Mouse (Mus musculus): ENCODE data around the gene Apip. TPM values are rescaled to one million over a fixed set of nuclear protein-coding genes. Genes with fewer than 3 reads are reported as not detected.

The Apip gene
- total RNA-seq, 1 experiment from 2014 or later, result 12.1 TPM

DNA sequence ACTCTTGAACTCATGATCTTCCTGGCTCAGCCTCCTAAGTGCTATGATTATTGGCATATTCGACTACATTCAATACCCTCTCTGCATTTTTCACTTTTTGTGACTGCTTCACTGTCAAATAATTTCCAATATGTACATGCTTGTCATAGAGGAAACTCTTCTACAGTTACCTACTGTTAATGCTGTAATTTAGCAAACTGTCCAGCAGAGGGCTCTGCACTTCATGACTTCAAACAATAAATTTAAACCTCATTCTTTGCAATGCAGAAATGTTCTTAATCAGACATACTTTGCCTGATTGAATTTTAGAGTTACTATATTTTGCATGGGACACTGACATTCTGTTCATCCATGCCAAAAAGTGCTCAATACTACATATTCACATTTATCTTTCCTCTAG is 13.0 kb downstream of the Apip start:
- no peak for ATAC-seq (replicated peaks; ENCODE audit: insufficient number of reproducible peaks, low FRiP score, low TSS enrichment, poor library complexity, severe bottlenecking)

DNA sequence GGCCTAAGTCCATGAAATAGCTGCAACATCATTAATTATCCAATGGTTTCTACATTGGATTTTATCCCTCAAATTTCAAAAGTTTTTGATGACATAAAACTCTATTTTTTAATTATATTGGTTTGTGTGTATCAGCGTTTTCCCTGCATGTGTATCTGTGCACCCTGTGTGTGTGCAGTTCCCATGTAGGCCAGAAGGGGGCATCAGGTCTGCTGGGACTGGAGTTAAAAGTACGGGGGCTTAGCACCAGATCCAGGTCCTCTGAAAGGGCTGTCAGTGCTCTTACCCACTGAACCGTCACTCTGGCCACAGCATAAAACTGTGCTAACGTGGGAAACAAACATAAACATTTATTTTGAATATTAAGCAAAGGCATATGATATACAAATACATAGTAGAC is 14.6 kb downstream of the Apip start:
- ATAC-seq (replicated peaks; ENCODE audit: insufficient number of reproducible peaks, low FRiP score, low TSS enrichment, poor library complexity, severe bottlenecking), result no peak

DNA sequence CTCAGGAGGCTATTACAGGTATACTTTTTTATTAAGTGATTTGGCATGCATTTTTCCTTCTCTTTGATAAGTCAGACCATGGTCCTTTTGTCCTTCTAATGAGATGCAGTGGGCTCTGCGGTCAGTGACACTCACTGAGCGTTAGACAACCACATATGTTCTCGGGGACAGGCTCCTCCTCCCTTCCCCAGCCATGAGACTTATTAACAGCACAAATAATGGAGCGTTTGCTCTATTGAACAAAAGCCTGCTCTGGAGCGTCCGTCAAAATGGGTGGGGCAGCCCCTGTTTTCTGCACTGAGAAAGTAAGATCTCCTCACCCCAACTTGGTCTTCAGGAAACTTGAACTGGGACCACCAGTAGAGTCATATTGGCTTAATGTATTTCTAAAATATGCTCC is 16.0 kb downstream of the Apip start:
- no peak for ATAC-seq (replicated peaks; ENCODE audit: insufficient number of reproducible peaks, low FRiP score, low TSS enrichment, poor library complexity, severe bottlenecking)

DNA sequence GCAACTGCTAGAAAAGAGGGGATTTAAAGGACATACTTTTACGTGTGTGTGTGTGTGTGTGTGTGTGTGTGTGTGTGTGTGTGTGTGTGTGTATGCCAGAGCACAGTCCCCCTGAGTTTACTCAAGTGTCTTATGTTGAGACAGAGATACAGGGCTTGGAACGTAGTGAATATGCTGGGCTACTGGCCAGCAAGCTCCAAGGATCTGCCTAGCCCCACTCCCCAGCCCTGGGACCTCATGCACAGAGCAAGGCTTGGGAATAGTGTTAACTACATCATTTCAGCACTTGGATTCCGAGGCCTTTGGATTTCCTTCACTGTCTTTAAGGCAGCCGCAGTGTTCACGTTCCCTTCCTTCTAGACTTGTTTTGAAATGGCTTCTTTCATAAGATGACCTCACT is 29.1 kb downstream of the Apip start:
- no peak for ATAC-seq (replicated peaks; ENCODE audit: insufficient number of reproducible peaks, low FRiP score, low TSS enrichment, poor library complexity, severe bottlenecking)

DNA sequence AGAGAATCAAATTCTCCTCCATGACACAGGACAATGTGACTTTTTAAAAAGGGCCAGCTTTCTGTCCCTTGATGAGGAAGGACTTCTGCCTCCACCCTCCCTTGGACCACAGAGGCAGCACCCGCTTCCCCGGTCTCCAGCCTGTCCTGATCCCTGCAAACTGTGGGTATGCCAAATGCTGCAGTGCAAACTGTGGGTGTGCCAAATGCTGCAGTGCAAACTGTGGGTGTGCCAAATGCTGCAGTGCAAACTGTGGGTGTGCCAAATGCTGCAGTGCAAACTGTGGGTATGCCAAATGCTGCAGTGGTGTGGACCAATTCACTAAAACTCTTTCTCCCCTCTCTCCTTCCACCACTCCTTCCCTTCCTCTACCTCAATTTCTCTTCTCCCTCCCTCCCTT is 32.7 kb downstream of the Apip start:
- no peak for ATAC-seq (replicated peaks; ENCODE audit: insufficient number of reproducible peaks, low FRiP score, low TSS enrichment, poor library complexity, severe bottlenecking)

DNA sequence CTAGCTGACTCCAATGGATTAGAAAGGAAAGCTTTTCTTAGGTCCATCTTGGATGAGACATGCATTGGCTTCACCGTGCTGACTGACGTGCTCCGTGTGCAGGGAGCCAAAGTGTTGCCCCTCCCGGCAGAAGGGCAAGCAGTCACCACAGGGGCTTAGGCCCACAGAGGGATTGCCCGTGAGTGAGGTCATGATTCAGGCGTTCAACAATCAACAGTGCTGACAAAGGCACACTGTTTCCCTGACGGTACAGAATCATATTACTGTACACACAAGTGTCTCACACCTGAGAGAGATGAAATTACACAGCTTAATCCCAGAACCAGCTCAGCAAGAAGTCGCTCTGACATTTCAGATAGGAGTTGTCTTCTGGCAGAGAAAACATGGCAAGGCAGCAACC is 38.2 kb downstream of the Apip start:
- ATAC-seq (replicated peaks; ENCODE audit: insufficient number of reproducible peaks, low FRiP score, low TSS enrichment, poor library complexity, severe bottlenecking), result no peak

DNA sequence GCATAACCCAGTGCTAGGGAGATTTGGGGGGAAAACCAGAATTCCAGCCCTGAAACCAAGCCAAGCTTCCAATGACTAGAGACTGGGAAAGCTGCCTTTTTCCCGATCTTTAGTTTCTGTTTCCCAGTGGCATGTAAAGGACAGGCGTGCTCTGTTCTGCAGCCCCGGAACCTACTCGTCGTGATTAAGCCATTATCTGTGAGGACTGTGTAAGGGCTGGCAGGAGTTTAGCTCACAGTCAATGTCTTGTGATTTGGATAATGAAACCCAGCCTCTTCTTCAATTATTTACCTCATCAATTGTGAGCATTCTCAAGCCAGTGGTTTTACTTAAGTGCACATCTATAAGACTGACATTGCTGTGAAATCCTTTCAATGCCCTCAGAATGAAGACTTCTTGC is 43.7 kb downstream of the Apip start:
- no peak for ATAC-seq (replicated peaks; ENCODE audit: insufficient number of reproducible peaks, low FRiP score, low TSS enrichment, poor library complexity, severe bottlenecking)

DNA sequence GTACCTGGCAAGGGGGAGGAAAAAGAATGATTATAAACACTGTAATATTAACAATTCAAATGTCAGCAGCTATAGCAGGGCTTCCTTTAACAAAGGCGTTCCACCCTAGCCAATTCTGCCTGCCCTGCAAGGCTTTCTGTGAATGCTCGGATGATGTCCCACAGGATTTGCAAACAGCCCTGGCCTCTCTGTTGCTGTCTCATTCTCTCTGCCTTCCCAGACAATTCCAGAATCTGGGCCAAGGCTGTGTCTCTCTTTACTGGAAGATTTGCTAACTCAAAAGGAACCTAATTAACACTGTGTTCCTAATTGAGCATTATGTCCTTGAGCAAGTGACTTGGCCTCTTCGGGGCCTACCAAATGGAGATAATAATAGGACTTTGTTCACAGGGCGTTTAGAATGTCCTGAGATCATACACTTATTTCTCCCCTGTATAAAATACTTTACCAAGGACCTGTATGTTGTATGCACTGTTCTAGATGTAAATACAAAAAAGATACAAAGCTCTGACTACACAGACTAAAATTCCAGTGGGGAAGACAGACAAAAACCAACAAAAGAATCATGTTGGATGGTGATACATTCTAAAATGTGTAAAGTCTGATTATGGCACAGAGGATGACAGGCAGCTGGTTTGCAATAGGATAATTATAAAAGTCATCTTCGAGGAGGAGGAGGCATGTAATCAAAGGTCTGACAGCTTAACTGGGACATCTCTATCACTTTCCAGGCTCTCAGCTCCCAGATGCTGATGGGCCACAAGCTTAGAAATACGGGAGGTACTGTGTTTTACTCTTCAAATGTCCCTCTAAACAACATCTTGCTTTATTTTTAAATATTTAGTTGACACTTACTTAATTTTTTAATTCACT is 45.1 kb downstream of the Apip start:
- no peak for ATAC-seq (replicated peaks; ENCODE audit: insufficient number of reproducible peaks, low FRiP score, low TSS enrichment, poor library complexity, severe bottlenecking)

DNA sequence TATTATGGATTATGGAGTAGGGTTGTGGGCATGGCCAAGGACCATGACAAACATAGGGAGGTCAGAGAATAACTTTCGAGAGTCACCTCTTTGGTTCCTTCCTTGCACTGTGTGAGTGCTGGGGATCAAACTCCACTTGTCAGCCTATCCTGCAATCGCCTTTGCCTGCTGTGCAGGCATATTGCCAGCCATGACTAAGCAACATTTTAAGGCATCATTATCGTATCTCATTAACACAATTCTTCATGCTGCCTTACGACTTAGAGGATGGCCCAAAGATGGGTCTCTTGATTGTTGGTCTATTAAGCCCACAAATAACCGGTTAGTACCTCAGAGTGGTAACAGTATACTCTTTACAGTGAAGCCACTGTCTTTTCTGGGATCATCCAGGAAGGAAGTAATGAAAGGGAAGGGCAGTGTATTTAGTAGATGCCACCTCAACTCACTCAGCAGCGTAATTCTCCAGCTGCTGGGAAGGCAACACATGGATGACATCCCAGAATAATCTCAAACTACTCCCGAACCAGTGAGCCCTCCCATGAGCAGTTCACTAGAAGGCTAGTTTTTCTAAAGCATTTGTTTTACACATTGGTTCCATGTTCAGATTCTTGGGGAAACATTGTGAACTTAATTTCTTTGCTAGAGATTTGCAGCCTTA is 45.9 kb downstream of the Apip start:
- no peak for ATAC-seq (replicated peaks; ENCODE audit: insufficient number of reproducible peaks, low FRiP score, low TSS enrichment, poor library complexity, severe bottlenecking)

DNA sequence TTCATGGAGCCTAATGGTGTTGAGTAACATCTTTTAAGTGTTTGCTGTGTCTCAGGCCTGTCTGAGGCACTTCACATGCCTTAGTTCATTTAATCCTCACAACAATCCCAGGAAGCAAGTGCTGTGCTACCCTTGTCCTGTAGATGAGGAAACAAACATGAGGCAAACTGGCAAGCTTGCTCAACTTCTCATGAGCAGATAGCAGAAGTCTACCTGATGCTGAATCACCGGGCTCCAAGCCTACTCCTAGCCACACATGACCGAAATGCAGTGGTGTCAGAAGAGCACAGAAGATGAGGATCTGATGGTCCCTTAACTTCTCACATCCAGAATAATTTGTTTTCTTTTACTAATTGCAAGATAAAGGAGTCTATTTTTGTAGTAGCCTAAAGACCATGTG is 56.2 kb downstream of the Apip start:
- ATAC-seq (replicated peaks; ENCODE audit: insufficient number of reproducible peaks, low FRiP score, low TSS enrichment, poor library complexity, severe bottlenecking), result no peak

DNA sequence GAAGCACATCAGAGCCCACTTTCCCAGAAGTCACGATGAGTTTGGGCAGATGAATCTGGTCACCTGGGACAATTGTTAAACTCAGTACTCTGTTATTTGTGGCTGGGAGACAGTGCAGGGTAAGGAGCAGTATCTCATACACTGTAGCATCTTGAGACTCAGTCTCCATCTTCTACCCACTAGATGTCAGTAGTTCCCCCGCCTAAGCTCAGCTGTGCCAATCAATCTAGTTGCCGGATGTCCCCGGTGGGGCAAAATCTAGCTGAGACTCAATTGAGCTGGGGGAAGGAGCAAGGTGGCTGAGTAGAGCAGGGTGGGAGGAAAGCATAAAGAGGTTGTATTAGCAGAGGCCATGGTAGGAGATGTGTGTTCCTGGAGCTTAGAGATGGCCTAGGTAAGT is 57.7 kb downstream of the Apip start:
- ATAC-seq (replicated peaks; ENCODE audit: insufficient number of reproducible peaks, low FRiP score, low TSS enrichment, poor library complexity, severe bottlenecking), result no peak

DNA sequence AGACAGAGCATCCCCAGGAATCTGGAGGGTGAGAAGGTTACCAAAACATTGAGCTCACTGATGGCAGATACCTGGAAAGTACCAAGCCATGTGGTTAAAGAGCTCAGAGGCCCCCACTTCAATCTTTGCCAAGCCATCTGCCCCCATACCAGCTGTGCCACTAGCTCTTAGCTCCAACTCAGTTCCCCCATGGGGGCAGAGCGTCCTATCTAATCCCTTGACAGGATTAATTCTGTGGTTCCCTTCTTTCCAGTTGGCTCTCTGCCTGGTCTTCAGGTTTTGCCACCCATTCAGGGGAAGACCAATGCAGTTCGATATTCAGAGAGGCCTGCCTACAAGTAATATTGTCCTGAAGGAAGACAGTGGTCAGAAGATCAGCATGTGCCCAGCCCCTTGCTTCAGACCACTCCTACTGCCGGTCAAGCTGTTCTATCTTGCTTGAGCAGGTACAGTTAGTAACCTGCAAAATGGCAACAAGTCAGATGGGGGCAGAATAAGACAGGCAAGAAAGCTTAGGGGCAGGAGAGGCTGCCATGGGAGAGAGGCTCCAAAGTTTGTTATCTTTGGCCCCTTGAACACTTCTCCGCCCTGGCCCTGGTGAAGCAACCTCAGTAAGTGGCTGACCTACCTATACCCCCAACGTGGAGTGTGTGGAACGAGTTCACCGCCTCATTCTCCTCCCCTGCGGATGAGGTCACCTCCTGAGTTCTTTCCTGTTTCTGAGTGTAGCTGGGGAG is 65.2 kb downstream of the Apip start:
- no peak for ATAC-seq (replicated peaks; ENCODE audit: insufficient number of reproducible peaks, low FRiP score, low TSS enrichment, poor library complexity, severe bottlenecking)

Other genes with a start within 250 kb of the Apip start
- gene Cd44, start 172.0 kb upstream of the Apip start, total RNA-seq (2017), result 371 to 440 TPM (median 391 TPM) in 3 replicates
- 15.2 to 24.7 TPM (median 16.6 TPM) in 3 replicates for gene Pdhx, start 162 bp upstream of the Apip start, total RNA-seq (2017)
- gene Ehf, start 229.6 kb downstream of the Apip start, total RNA-seq (2017), result 1.1 TPM in 1 of 3 replicates, not detected in the others